Mouse (Mus musculus) embryonic facial prominence, embryonic 13.5 days (tissue): Measurements from ENCODE around the gene Opa1. TPM values are rescaled to one million over a fixed set of nuclear protein-coding genes. Genes with fewer than 3 reads are reported as not detected.

Experiments
- ATAC-seq: fragments of 200-750 bp; cut with Nextera tagmentation; 2 replicates; pipeline ENCODE4 v1.8.0; 2017; ENCODE audit warnings: low read depth; ENCODE audit not compliant: insufficient number of reproducible peaks, insufficient read depth, low FRiP score, low TSS enrichment
- H3K27ac ChIP-seq: fragments of 300-500 bp; sonication (generic); 2 replicates; pipeline ENCODE4 v1.5.1; 2015; ENCODE audit warnings: moderate library complexity, mild to moderate bottlenecking, inconsistent platforms
- H3K27me3 ChIP-seq: fragments of 300-500 bp; sonication (generic); 2 replicates; pipeline ENCODE4 v1.6.1; 2015; ENCODE audit warnings: mild to moderate bottlenecking, inconsistent platforms
- H3K36me3 ChIP-seq: fragments of 300-500 bp; sonication (generic); 2 replicates; pipeline ENCODE4 v1.6.1; 2015; ENCODE audit warnings: mild to moderate bottlenecking, inconsistent platforms
- H3K4me1 ChIP-seq: fragments of 300-500 bp; sonication (generic); 2 replicates; pipeline ENCODE4 v1.6.1; 2015; ENCODE audit warnings: inconsistent platforms
- H3K4me2 ChIP-seq: fragments of 300-500 bp; sonication (generic); 2 replicates; pipeline ENCODE4 v1.6.1; 2015; ENCODE audit warnings: moderate library complexity, mild to moderate bottlenecking, inconsistent platforms
- H3K4me3 ChIP-seq: fragments of 300-500 bp; sonication (generic); 2 replicates; pipeline ENCODE4 v1.5.1; 2015; ENCODE audit warnings: mild to moderate bottlenecking, inconsistent platforms
- H3K9ac ChIP-seq: fragments of 300-500 bp; sonication (generic); 2 replicates; pipeline ENCODE4 v1.6.1; 2015; ENCODE audit warnings: mild to moderate bottlenecking, inconsistent platforms
- H3K9me3 ChIP-seq: fragments of 300-500 bp; sonication (generic); 2 replicates; pipeline ENCODE4 v1.6.1; 2016; ENCODE audit warnings: inconsistent platforms
- WGBS: fragments of 180-500 bp; shearing (Covaris S2); methylation state at CpG from one replicate; pipeline ENCODE4 v1.1.7; 2015; ENCODE audit warnings: mixed read lengths; 5-methylcytosine and 5-hydroxymethylcytosine counted together
- polyA plus RNA-seq: library from polyadenylated mRNA; unstranded; fragments of >200 nt; fragmentation: Nextera tagmentation; extraction: Ambion mirVana; gene quantifications from 2 replicates; pipeline ENCODE4 v1.2.1, GENCODE M21; 2015

Gene Opa1
- polyA plus RNA-seq, 1 experiment from 2014 or later: 29.6 TPM

DNA sequence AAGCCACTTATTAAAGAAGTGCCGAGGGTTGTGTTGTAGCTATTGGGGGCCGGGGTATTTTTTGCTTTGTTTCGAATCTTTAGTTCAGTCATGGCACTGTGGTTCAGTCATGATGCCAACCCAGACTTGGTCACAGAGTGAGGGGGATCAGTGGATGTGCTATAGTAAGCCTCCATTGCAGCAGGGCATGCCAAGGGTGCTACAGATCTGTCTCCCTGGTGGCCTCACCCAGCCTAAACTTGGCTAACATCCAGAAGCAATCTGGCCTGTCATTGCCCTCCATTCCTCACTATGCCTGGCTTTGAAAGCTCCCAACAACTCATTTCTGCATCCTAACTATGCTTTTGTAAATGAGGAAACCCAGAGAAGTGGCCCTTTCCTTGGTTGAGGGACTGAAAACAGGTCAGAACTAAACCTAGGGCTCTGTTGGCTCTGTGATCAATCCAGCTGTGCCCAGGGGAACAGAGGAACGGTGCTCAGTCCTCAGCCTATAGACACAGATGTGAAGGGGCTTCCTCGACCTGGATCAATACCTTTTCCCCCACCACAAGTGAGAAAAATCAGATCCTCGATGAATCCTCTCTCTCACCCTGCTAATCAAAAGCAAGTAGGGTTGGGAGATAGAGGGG is 114.8 kb downstream of the Opa1 start:
- Histone ChIP-seq H3K9me3 (no peaks in the 10 kb centered on the region; the same call in 1 of the 2 replicates), H3K27me3 (no peaks in the 10 kb centered on the region), H3K4me3 (no peak overlapping the region), H3K4me2 (no peak overlapping the region), H3K4me1 (peaks cover 19% of the 10 kb centered on the region), H3K27ac (no peak overlapping the region), H3K36me3 (no peaks in the 10 kb centered on the region), H3K9ac (no peak overlapping the region)
- no peak for ATAC-seq
- WGBS: 71% methylated on average over 6 of the region's 6 CpGs

- WGBS: 78% methylated on average over 9 of the region's 9 CpGs
- Histone ChIP-seq H3K9ac (no peak overlapping the region), H3K27me3 (no peaks in the 10 kb centered on the region), H3K9me3 (no peaks in the 10 kb centered on the region; the same call in 1 of the 2 replicates), H3K27ac (no peak overlapping the region), H3K4me1 (peaks cover 19% of the 10 kb centered on the region), H3K36me3 (no peaks in the 10 kb centered on the region), H3K4me2 (no peak overlapping the region), H3K4me3 (no peak overlapping the region)
- ATAC-seq: no peak
Measured at GRCm38 (mm10) chr16:29694420-29694959, 115.4 kb downstream of the Opa1 start.

Other genes starting within 250 kb of the Opa1 start
- gene Atp13a5, start 200.6 kb upstream of the Opa1 start, polyA plus RNA-seq: 0.18 and 0.21 TPM in 2 replicates
- 0.12 and 0.48 TPM in 2 replicates for gene Atp13a4, start 34.5 kb upstream of the Opa1 start, polyA plus RNA-seq